Mouse (Mus musculus) limb, embryonic 13.5 days (tissue): ENCODE data around the gene Kcng1. TPM values are rescaled to one million over a fixed set of nuclear protein-coding genes. Genes with fewer than 3 reads are reported as not detected.

Source experiments
- ATAC-seq: fragments of 200-750 bp; cut with Nextera tagmentation; 2 replicates; pipeline ENCODE4 v1.8.0; 2017; ENCODE audit warnings: low read depth, moderate number of reproducible peaks, moderate TSS enrichment; ENCODE audit not compliant: low FRiP score
- H3K27ac ChIP-seq: fragments of 300-500 bp; sonication (generic); 2 replicates; pipeline ENCODE4 v1.5.1; 2015; ENCODE audit warnings: inconsistent platforms, mild to moderate bottlenecking, moderate library complexity
- H3K27me3 ChIP-seq: fragments of 300-500 bp; sonication (generic); 2 replicates; pipeline ENCODE4 v1.6.1; 2015; ENCODE audit warnings: mild to moderate bottlenecking, inconsistent platforms
- H3K36me3 ChIP-seq: fragments of 300-500 bp; sonication (generic); 2 replicates; pipeline ENCODE4 v1.6.1; 2015; ENCODE audit warnings: inconsistent platforms, mild to moderate bottlenecking, moderate library complexity
- H3K4me1 ChIP-seq: fragments of 300-500 bp; sonication (generic); 2 replicates; pipeline ENCODE4 v1.6.1; 2015; ENCODE audit warnings: inconsistent platforms
- H3K4me2 ChIP-seq: fragments of 300-500 bp; sonication (generic); replicated peaks from 2 replicates; pipeline ENCODE4 v1.6.1; 2015; ENCODE audit warnings: inconsistent platforms, mild to moderate bottlenecking, moderate library complexity
- H3K4me3 ChIP-seq: fragments of 300-500 bp; sonication (generic); 2 replicates; pipeline ENCODE4 v1.5.1; 2015; ENCODE audit warnings: moderate library complexity, mild to moderate bottlenecking, inconsistent platforms
- H3K9ac ChIP-seq: fragments of 300-500 bp; sonication (generic); 2 replicates; pipeline ENCODE4 v1.6.1; 2015; ENCODE audit warnings: mild to moderate bottlenecking, inconsistent platforms
- H3K9me3 ChIP-seq: fragments of 300-500 bp; sonication (generic); 2 replicates; pipeline ENCODE4 v1.6.1; 2016; ENCODE audit warnings: inconsistent platforms
- WGBS: fragments of 180-500 bp; shearing (Covaris S2); methylation state at CpG from one replicate; pipeline ENCODE4 v1.1.7; 2015; 5-methylcytosine and 5-hydroxymethylcytosine counted together
- polyA plus RNA-seq: library from polyadenylated mRNA; unstranded; fragments of >200 nt; fragmentation: Nextera tagmentation; extraction: Ambion mirVana; gene quantifications from 2 replicates; pipeline ENCODE4 v1.2.1, GENCODE M21; 2015

Kcng1 gene
- polyA plus RNA-seq, 1 experiment from 2014 or later = 1.8 TPM

GRCm38 (mm10) chr2:168231471-168231829 lies 50.1 kb downstream of the Kcng1 start:
- ATAC-seq = no peak
- peak overlapping the region; percentile 99 for H3K4me2 ChIP-seq
- H3K9ac ChIP-seq = peak overlapping the region; percentile 87
- H3K27me3 ChIP-seq = no peaks in the 10 kb centered on the region
- no peak overlapping the region for H3K27ac ChIP-seq
- peak overlapping the region; percentile 100 for H3K4me3 ChIP-seq
- H3K36me3 ChIP-seq = peaks cover 30% of the 10 kb centered on the region
- H3K9me3 ChIP-seq = no peaks in the 10 kb centered on the region
- peaks cover 34% of the 10 kb centered on the region for H3K4me1 ChIP-seq
- WGBS = 59% methylated on average over 33 of the region's 33 CpGs

GRCm38 (mm10) chr2:168230773-168231470 lies 50.6 kb downstream of the Kcng1 start:
- peak; percentile 58 for ATAC-seq
- peak overlapping the region; percentile 99 for H3K4me2 ChIP-seq
- peak overlapping the region; percentile 100 for H3K4me3 ChIP-seq
- H3K27ac ChIP-seq = peak overlapping the region; percentile 91
- peaks cover 34% of the 10 kb centered on the region for H3K4me1 ChIP-seq
- WGBS = 4% methylated on average over 86 of the region's 105 CpGs
- H3K9me3 ChIP-seq = no peaks in the 10 kb centered on the region
- H3K36me3 ChIP-seq = peaks cover 36% of the 10 kb centered on the region
- H3K27me3 ChIP-seq = no peaks in the 10 kb centered on the region
- peak overlapping the region; percentile 87 for H3K9ac ChIP-seq

- under 1% methylated on average over 73 of the region's 73 CpGs for WGBS
- H3K9ac ChIP-seq = peak within 1 kb of the TSS; percentile 87
- peak within 1 kb of the TSS; percentile 99 for H3K4me2 ChIP-seq
- H3K9me3 ChIP-seq = no peaks in the 10 kb centered on the region
- peak within 1 kb of the TSS; percentile 100 for H3K4me3 ChIP-seq
- H3K27me3 ChIP-seq = no peaks in the 10 kb centered on the region
- ATAC-seq = peak; percentile 88
- H3K27ac ChIP-seq = peak within 1 kb of the TSS; percentile 91
- peaks cover 34% of the 10 kb centered on the region for H3K4me1 ChIP-seq
- peaks cover 43% of the 10 kb centered on the region for H3K36me3 ChIP-seq
Observed at GRCm38 (mm10) chr2:168230026-168230728, 51.4 kb downstream of the Kcng1 start, which contains the start of the genes Gm20716, Dpm1 and Mocs3. Gene Gm20716, minus strand, starts transcription at chr2:168230364. Gene Dpm1, minus strand, starts transcription at chr2:168230591. Gene Mocs3, plus strand, starts transcription at chr2:168230622.

GRCm38 (mm10) chr2:168229116-168230025 lies 52.2 kb downstream of the Kcng1 start:
- H3K4me2 ChIP-seq = peak overlapping the region; percentile 99
- peak overlapping the region; percentile 87 for H3K9ac ChIP-seq
- peaks cover 34% of the 10 kb centered on the region for H3K4me1 ChIP-seq
- WGBS = 18% methylated on average over 41 of the region's 41 CpGs
- peaks cover 47% of the 10 kb centered on the region for H3K36me3 ChIP-seq
- peak overlapping the region; percentile 91; the same call in 1 of the 2 replicates for H3K27ac ChIP-seq
- peak overlapping the region; percentile 100 for H3K4me3 ChIP-seq
- no peaks in the 10 kb centered on the region for H3K27me3 ChIP-seq
- ATAC-seq = 0 out of 2 replicates have a peak, but pooled peaks have one; percentile 4
- no peaks in the 10 kb centered on the region for H3K9me3 ChIP-seq

GRCm38 (mm10) chr2:168223326-168223725 lies 58.2 kb downstream of the Kcng1 start:
- Histone ChIP-seq H3K36me3 (peaks cover 76% of the 10 kb centered on the region), H3K27me3 (no peaks in the 10 kb centered on the region), H3K27ac (no peak overlapping the region), H3K4me2 (no peak overlapping the region), H3K9ac (no peak overlapping the region), H3K9me3 (no peaks in the 10 kb centered on the region), H3K4me3 (no peak overlapping the region), H3K4me1 (peaks cover 7% of the 10 kb centered on the region)
- WGBS = 88% methylated on average over 6 of the region's 6 CpGs
- ATAC-seq = no peak

- H3K4me3 ChIP-seq = no peak overlapping the region
- WGBS = 38% methylated on average over 5 of the region's 5 CpGs
Observed at GRCm38 (mm10) chr2:168213788-168214397, 67.6 kb downstream of the Kcng1 start.

More at GRCm38 (mm10) chr2:168213788-168214397, 67.6 kb downstream of the Kcng1 start:
- H3K4me2 ChIP-seq = no peak overlapping the region
- no peaks in the 10 kb centered on the region for H3K9me3 ChIP-seq
- no peak overlapping the region for H3K9ac ChIP-seq
- no peaks in the 10 kb centered on the region for H3K4me1 ChIP-seq
- ATAC-seq = no peak
- H3K27me3 ChIP-seq = no peaks in the 10 kb centered on the region
- H3K27ac ChIP-seq = no peak overlapping the region
- peaks cover 90% of the 10 kb centered on the region for H3K36me3 ChIP-seq

Other genes with a start within 250 kb of the Kcng1 start
- 2.7 and 3.7 TPM in 2 replicates for gene Pard6b, start 200.7 kb downstream of the Kcng1 start, polyA plus RNA-seq
- 3.1 and 4.1 TPM in 2 replicates for gene Adnp, start 74.6 kb downstream of the Kcng1 start, polyA plus RNA-seq
- gene Gm20716, start 51.4 kb downstream of the Kcng1 start, polyA plus RNA-seq = 24.5 and 27.1 TPM in 2 replicates
- 85.3 and 91.5 TPM in 2 replicates for gene Dpm1, start 51.1 kb downstream of the Kcng1 start, polyA plus RNA-seq
- 6.7 and 7.0 TPM in 2 replicates for gene Mocs3, start 51.1 kb downstream of the Kcng1 start, polyA plus RNA-seq